Mouse (Mus musculus): ENCODE data around the gene Gm4881.
A peak's percentile ranks its signal among the peaks of the same experiment; 100 is the strongest.

Gene Gm4881

DNA sequence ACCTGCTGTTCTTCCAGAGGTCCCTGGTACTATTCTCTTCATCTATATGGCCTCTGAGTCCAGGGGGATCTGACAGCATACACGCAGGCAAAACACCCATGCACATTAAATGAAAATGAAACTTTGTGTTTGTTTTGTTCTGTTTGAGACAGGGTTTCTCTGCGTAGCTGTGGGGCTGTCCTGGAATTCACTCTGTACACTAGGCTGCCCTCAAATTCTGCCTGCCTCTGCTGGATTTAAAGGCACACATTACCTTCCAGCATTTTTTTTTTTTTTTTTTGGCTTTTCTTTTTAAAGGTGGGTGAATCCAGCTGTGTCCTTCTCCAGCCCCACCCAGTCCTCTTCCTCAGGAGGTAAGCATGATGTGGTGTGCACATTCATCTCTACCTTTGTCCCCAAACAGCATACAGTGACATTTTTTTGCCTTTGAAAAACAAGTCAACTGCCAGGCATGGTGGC is 52.1 kb downstream of the Gm4881 start:
- DNase-seq, result no peak

DNA sequence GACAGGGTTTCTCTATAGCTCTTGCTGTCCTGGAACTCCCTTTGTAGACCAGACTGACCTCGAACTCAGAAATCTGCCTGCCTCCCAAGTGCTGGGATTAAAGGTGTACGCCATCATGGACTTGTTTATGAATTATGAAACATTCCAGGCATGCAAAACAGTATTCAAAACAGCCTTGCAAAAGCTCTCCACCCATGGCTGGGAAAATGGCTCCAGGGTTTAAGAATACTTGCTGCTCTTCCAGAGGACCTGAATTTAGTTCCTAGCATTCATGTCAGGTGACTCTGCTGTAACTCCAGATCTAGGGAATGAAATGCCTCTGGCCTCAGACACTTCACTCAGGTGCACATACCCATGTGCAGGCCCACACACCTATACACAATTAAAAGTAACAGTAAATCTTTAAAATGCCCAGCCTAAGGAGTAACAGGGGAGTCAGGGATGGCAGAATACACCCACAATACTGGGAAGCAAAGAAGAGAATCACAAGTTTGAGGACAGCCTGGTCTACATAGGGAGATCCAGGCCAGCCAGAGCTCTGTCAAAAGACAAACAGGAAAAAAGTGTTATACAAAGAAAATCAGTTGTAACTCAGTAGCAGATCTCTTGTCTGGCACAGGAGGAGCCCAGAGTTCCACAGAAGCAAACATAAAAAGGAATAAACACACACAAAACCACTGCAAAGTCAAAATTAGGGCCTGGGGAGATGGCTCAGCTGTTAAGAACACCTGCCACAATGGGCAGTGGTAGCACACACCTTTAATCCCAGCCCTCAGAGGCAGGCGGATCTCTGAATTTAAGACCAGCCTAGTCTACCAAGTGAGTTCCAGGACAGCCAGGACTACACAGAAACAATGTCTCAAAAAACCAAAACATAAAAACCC is 52.8 kb downstream of the Gm4881 start:
- no peak for DNase-seq

GRCm38 (mm10) chr7:24890281-24891216 is 53.7 kb downstream of the Gm4881 start:
- peak; percentile 79 for DNase-seq

- no peak for DNase-seq
These were observed 54.7 kb downstream of the Gm4881 start for GRCm38 (mm10) chr7:24889431-24890220.

- DNase-seq, result no peak
These were observed 57.2 kb downstream of the Gm4881 start for GRCm38 (mm10) chr7:24887096-24887495.

GRCm38 (mm10) chr7:24886308-24886633 is 58.0 kb downstream of the Gm4881 start:
- DNase-seq, result peak; percentile 60

- peak; percentile 56 for DNase-seq
These were observed 58.6 kb downstream of the Gm4881 start for GRCm38 (mm10) chr7:24885468-24886307.

- peak; percentile 76 for DNase-seq
These were observed 59.5 kb downstream of the Gm4881 start for GRCm38 (mm10) chr7:24884693-24885291.

DNA sequence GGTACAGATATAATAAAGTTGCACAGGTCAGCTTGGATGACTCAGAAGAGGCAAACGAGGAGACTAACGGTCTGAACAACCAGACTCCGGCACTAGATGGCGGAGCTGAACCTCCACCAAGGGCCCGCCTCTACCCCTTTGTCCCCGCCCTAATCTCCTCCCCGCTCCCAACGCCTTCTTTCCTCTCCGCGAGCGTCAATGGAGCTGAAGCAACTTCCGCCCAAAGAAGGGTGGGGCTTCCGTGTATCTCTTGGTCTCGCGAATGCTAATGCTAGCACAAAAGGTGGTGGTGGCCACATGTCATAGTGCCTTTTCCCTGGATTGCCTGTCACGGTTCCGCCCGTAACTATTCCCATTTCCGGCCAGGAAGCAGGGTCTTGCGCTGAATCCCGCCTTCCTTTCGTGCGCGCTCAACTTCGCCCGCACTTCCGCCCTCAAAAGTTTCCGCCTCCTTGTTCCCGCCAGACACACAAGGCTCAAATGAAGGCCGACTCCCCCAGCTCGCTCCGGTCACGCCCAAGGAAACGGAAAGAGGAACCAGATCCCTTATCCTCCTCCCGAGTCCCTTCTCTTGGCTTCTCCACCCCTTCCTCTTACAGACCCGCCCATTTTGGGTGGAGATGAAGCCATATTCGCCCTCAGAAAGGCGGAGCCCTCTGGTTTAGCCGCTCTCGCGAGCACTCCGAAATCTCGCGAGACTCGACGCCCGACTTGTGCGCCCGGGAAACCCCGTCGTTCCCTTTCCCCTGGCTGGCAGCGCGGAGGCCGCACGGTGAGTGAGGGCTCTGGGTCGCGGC is 60.2 kb downstream of the Gm4881 start, which contains the start of gene Rps19:
Gene Rps19 (plus strand): TSS at position 476 of the 797 bp plus-strand sequence.
- DNase-seq, result peak; percentile 99

DNA sequence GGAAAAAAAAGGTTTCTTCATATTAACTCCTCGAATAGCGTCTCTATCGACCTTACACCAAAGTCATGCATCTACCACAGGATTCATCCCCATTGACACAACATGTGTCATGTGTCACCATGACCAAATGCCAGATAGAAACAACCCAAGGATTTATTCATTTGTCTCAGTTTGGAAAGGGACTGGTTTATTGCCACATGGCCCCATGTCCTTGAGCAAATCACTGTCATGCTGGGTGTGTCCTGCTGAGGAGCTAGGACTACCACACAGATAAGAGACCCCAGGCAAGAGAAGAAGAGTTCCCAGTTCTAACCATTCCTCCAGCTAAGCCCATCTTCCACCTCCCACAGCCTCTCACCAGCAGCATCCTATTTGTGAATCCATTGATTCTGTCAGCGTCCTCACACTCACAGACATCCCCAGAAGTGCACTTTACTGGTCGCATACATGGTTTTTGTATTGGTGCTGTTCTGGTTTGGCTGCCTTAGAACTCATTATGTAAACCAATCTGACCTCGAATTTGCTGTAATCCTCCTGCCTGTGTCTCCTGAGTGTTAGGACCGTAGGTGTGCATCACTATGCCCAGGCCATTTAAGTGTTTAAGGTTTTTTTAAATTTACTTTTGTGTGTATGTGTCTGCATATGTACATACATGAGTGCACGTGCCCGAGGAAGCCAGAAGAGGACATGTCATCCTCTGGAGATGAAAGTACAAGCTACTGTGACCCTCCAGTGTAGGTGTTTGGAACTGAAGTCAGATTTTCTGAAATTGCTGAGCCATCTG is 61.7 kb downstream of the Gm4881 start:
- DNase-seq, result peak; percentile 67

- no peak for DNase-seq
These were observed 64.7 kb downstream of the Gm4881 start for GRCm38 (mm10) chr7:24879620-24880019.

- no peak for DNase-seq
These were observed 66.7 kb downstream of the Gm4881 start for GRCm38 (mm10) chr7:24877588-24877987.
